Mouse (Mus musculus) MEL (cell line): Measurements from ENCODE around the gene Atrip. TPM values are rescaled to one million over a fixed set of nuclear protein-coding genes. Genes with fewer than 3 reads are reported as not detected.

Experiments
- DNase-seq: peaks from one replicate; pipeline ENCODE4 v3.0.0; 2011; ENCODE audit warnings: low read depth, low spot score
- H3K27ac ChIP-seq: 2 replicates; pipeline ENCODE4 v1.5.1; 2012; ENCODE audit warnings: low read depth, mild to moderate bottlenecking, control low read depth, low read length, moderate library complexity; ENCODE audit not compliant: control insufficient read depth
- H3K27me3 ChIP-seq, 2 experiments: fragments of 150-350 bp in 1 of 2; sonication (generic) in 1 of 2; 2 replicates each; pipeline ENCODE4 v1.6.1; 2012; ENCODE audit warnings: low read length in 2 of 2, mild to moderate bottlenecking in 2 of 2, improper control_type of control experiment in 1 of 2, moderate library complexity in 1 of 2; ENCODE audit not compliant: insufficient read depth in 2 of 2, control insufficient read depth in 1 of 2
- H3K36me3 ChIP-seq, 2 experiments: 2 replicates each; pipeline ENCODE4 v1.6.1; 2012 to 2014; ENCODE audit warnings: low read length in 2 of 2, improper control_type of control experiment in 1 of 2, inconsistent platforms in 1 of 2, mild to moderate bottlenecking in 1 of 2; ENCODE audit not compliant: insufficient read depth in 2 of 2, control insufficient read depth in 1 of 2
- H3K4me1 ChIP-seq, 2 experiments: fragments of 150-350 bp in 1 of 2; sonication (generic) in 1 of 2; 2 replicates each; pipeline ENCODE4 v1.6.1; 2012; ENCODE audit warnings: low read length in 2 of 2, improper control_type of control experiment in 1 of 2, mild to moderate bottlenecking in 1 of 2; ENCODE audit not compliant: insufficient read depth in 2 of 2, control insufficient read depth in 1 of 2
- H3K4me3 ChIP-seq, 2 experiments: fragments of 150-350 bp in 1 of 2; sonication (generic) in 1 of 2; 2 replicates each; pipeline ENCODE4 v1.5.1; 2012; ENCODE audit warnings: low read depth in 2 of 2, low read length in 2 of 2, mild to moderate bottlenecking in 2 of 2, moderate library complexity in 2 of 2, control low read depth in 1 of 2, improper control_type of control experiment in 1 of 2; ENCODE audit not compliant: control insufficient read depth in 1 of 2, insufficient read depth in 1 of 2
- H3K79me2 ChIP-seq: 2 replicates; pipeline ENCODE4 v1.6.1; 2012; ENCODE audit warnings: mild to moderate bottlenecking, low read length, moderate library complexity; ENCODE audit not compliant: control insufficient read depth, poor library complexity, insufficient read depth
- H3K9ac ChIP-seq: 2 replicates; pipeline ENCODE4 v1.6.1; 2012; ENCODE audit warnings: low read depth, mild to moderate bottlenecking, control low read depth, low read length, moderate library complexity; ENCODE audit not compliant: control insufficient read depth, poor library complexity, severe bottlenecking
- H3K9me3 ChIP-seq: fragments of 150-350 bp; sonication (generic); replicated peaks from 2 replicates; pipeline ENCODE4 v1.6.1; 2012; ENCODE audit warnings: mild to moderate bottlenecking, low read length, improper control_type of control experiment, moderate library complexity; ENCODE audit not compliant: insufficient read depth
- CTCF ChIP-seq, 3 experiments: IDR thresholded peaks in 2 of 3; conservative IDR thresholded peaks in 1 of 3; 2 replicates each; pipeline ENCODE4 v1.5.1; 2011 to 2012; ENCODE audit warnings: low read length in 3 of 3, low read depth in 2 of 3, mild to moderate bottlenecking in 2 of 3, improper control_type of control experiment in 1 of 3, inconsistent platforms in 1 of 3, mixed read lengths in 1 of 3, moderate library complexity in 1 of 3; ENCODE audit not compliant: control insufficient read depth in 1 of 3, insufficient read depth in 1 of 3, poor library complexity in 1 of 3, severe bottlenecking in 1 of 3
- E2F4 ChIP-seq: IDR thresholded peaks from 2 replicates; pipeline ENCODE4 v1.6.1; 2011; ENCODE audit warnings: low read depth, low read length, improper control_type of control experiment, borderline replicate concordance
- EP300 ChIP-seq, 2 experiments: IDR thresholded peaks; 2 replicates each; pipeline ENCODE4 v1.6.1; 2011; ENCODE audit warnings: improper control_type of control experiment in 2 of 2, low read length in 2 of 2, low read depth in 1 of 2, mild to moderate bottlenecking in 1 of 2
- GATA1 ChIP-seq: IDR thresholded peaks from 2 replicates; pipeline ENCODE4 v1.6.1; 2011; ENCODE audit warnings: low read depth, low read length, improper control_type of control experiment
- JUND ChIP-seq: IDR thresholded peaks from 2 replicates; pipeline ENCODE4 v1.6.1; 2011; ENCODE audit warnings: low read depth, mild to moderate bottlenecking, improper control_type of control experiment, low read length
- KAT2A ChIP-seq: conservative IDR thresholded peaks from 2 replicates; pipeline ENCODE4 v1.6.1; 2012; ENCODE audit warnings: low read depth, low read length, improper control_type of control experiment, inconsistent platforms
- MAFK ChIP-seq: IDR thresholded peaks from 2 replicates; pipeline ENCODE4 v1.6.1; 2011; ENCODE audit warnings: low read depth, mild to moderate bottlenecking, low read length, improper control_type of control experiment, borderline replicate concordance
- MEF2A ChIP-seq: IDR thresholded peaks from 2 replicates; pipeline ENCODE4 v1.6.1; 2014; ENCODE audit warnings: low read depth, mild to moderate bottlenecking, inconsistent platforms, low read length, improper control_type of control experiment; ENCODE audit not compliant: poor library complexity, insufficient replicate concordance, severe bottlenecking; ENCODE audit errors: extremely low read depth
- MYB ChIP-seq: IDR thresholded peaks from 2 replicates; pipeline ENCODE4 v1.6.1; 2011; ENCODE audit warnings: mild to moderate bottlenecking, low read depth, low read length, improper control_type of control experiment
- NRF1 ChIP-seq: IDR thresholded peaks from 2 replicates; pipeline ENCODE4 v1.6.1; 2014; ENCODE audit warnings: low read depth, mild to moderate bottlenecking, inconsistent platforms, low read length, improper control_type of control experiment, moderate library complexity; ENCODE audit not compliant: poor library complexity, insufficient read depth, severe bottlenecking
- POLR2A ChIP-seq, 2 experiments: IDR thresholded peaks; 2 replicates each; pipeline ENCODE4 v1.6.1; 2011 to 2012; ENCODE audit warnings: low read length in 2 of 2, mild to moderate bottlenecking in 2 of 2, control low read depth in 1 of 2, improper control_type of control experiment in 1 of 2, low read depth in 1 of 2, moderate library complexity in 1 of 2; ENCODE audit not compliant: control insufficient read depth in 1 of 2, insufficient read depth in 1 of 2, poor library complexity in 1 of 2
- POLR2AphosphoS2 ChIP-seq: IDR thresholded peaks from 2 replicates; pipeline ENCODE4 v1.6.1; 2011; ENCODE audit warnings: low read length, improper control_type of control experiment
- RAD21 ChIP-seq: IDR thresholded peaks from 2 replicates; pipeline ENCODE4 v1.6.1; 2011; ENCODE audit warnings: mild to moderate bottlenecking, low read depth, low read length, improper control_type of control experiment
- RCOR1 ChIP-seq: IDR thresholded peaks from 2 replicates; pipeline ENCODE4 v1.6.1; 2012; ENCODE audit warnings: low read depth, mild to moderate bottlenecking, inconsistent platforms, low read length, improper control_type of control experiment
- SIN3A ChIP-seq: IDR thresholded peaks from 2 replicates; pipeline ENCODE4 v1.6.1; 2012; ENCODE audit warnings: low read length, improper control_type of control experiment, inconsistent platforms
- TBP ChIP-seq: IDR thresholded peaks from 2 replicates; pipeline ENCODE4 v1.8.0; 2011; ENCODE audit warnings: low read depth, low read length, improper control_type of control experiment
- USF2 ChIP-seq, 2 experiments: IDR thresholded peaks; 2 replicates each; pipeline ENCODE4 v1.6.1; 2011 to 2012; ENCODE audit warnings: improper control_type of control experiment in 2 of 2, low read length in 2 of 2, borderline replicate concordance in 1 of 2, inconsistent platforms in 1 of 2, low read depth in 1 of 2, mild to moderate bottlenecking in 1 of 2; ENCODE audit not compliant: insufficient read depth in 1 of 2
- ZC3H11A ChIP-seq: IDR thresholded peaks from 2 replicates; pipeline ENCODE4 v1.6.1; 2012; ENCODE audit warnings: low read depth, mild to moderate bottlenecking, inconsistent platforms, low read length, improper control_type of control experiment
- ZKSCAN1 ChIP-seq: IDR thresholded peaks from 2 replicates; pipeline ENCODE4 v1.6.1; 2012; ENCODE audit warnings: low read depth, mild to moderate bottlenecking, inconsistent platforms, low read length, improper control_type of control experiment, moderate library complexity
- ZMIZ1 ChIP-seq: IDR thresholded peaks from 2 replicates; pipeline ENCODE4 v1.6.1; 2012; ENCODE audit warnings: low read depth, mild to moderate bottlenecking, inconsistent platforms, low read length, improper control_type of control experiment, moderate library complexity
- polyA plus RNA-seq, 2 experiments: library from polyadenylated mRNA; stranded (reverse) in 1 of 2; unstranded in 1 of 2; fragments of >175 nt in 1 of 2; fragments of >200 nt in 1 of 2; gene quantifications; 2 replicates each; pipeline versions ENCODE4 v1.2.1 to v1.2.4; 2012; ENCODE audit warnings: low replicate concordance in 2 of 2, low read depth in 1 of 2; ENCODE audit not compliant: insufficient read length in 2 of 2, insufficient read depth in 1 of 2, missing spikeins in 1 of 2
- total RNA-seq: library from RNA; depleted of rRNA; stranded (reverse); fragments of 300-350 nt; gene quantifications from 2 replicates; pipeline ENCODE4 v1.2.3, GENCODE M21; 2012

The Atrip gene
- total and polyA plus RNA-seq, 3 experiments: 18.4 to 35.3 TPM; not detected in 1

DNA sequence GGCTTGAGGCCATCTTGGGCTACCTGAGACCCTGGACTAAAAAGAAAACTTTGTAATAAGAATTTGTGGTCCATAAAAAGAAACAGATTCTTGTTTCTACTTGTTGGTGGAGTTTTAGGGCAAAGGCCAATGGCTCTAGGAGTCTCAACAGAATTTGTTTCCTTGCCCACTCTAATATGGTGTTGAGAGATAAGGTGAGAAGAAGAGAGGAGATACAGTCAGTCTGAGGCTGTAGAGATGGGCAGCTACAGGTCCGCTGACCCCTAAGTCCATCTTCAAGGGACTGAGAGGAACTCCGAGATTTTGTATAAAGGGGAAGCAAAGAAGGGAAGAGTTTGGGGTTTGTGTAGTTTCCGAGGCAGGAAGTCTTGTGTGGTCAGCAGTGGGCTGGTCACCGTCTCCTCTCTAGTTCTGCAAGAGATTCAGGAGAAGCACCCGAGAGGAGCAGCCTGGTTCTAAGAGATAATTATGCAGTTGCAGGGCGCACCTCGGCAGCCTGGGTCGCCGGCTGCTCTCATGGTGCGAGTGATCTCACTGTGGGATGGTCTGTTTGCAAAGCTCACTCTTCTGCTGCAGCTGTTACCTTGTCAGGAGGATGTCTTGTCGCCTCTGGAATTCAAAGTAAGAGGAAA is 56.8 kb downstream of the Atrip start:
- no peak overlapping the region for H3K4me3 ChIP-seq
- H3K9ac ChIP-seq: no peak overlapping the region
- H3K36me3 ChIP-seq: peaks cover 0 to 6% of the 10 kb centered on the region in 2 experiments; a peak in 2 of 4 replicates
- H3K27ac ChIP-seq: no peak overlapping the region
- DNase-seq: no peak
- H3K4me1 ChIP-seq: peaks cover 0 to 6% of the 10 kb centered on the region in 2 experiments; a peak in 1 of 4 replicates
- H3K9me3 ChIP-seq: no peaks in the 10 kb centered on the region
- no peaks in the 10 kb centered on the region for H3K79me2 ChIP-seq
- TF ChIP-seq MYB (no peak), ZC3H11A (no peak), MAFK (no peak), MEF2A (no peak), SIN3A (no peak), TBP (no peak), EP300 (IDR thresholded peaks at IDR 0.05; ENCODE audit: low read depth in 1 of 2, low read length in 2 of 2) (no peak), GATA1 (no peak), POLR2A (IDR thresholded peaks at IDR 0.05; ENCODE audit: control insufficient read depth in 1 of 2, insufficient read depth in 1 of 2, low read depth in 1 of 2, low read length in 2 of 2, poor library complexity in 1 of 2) (no peak), JUND (no peak), KAT2A (no peak), CTCF (IDR thresholded peaks at IDR 0.05 in 2 of 3, conservative IDR thresholded peaks at IDR 0.05 in 1 of 3; ENCODE audit: control insufficient read depth in 1 of 3, insufficient read depth in 1 of 3, low read depth in 2 of 3, low read length in 3 of 3, poor library complexity in 1 of 3, severe bottlenecking in 1 of 3) (no peak), NRF1 (no peak), RAD21 (no peak), E2F4 (no peak)
- H3K27me3 ChIP-seq: no peaks in the 10 kb centered on the region

DNA sequence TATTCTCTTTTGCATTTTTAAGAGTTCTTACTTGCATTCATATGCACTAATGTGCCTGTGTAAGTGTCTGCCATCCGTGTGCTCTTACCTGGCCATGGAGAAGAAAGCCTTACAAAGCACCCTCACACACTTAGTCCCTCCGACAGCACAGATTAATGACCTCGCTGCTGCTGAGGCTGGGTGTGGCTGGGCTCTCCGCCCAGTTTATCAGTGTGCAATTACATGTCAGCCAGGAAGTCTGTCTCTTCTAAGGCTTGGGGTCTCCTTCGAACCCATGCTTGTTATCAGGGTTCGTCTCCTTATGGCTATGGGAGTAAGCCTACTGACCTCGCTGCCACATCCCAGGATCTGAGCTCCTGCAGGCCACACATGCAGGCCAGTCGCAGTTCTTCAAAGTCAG is 58.5 kb downstream of the Atrip start:
- Histone ChIP-seq H3K27me3 (no peaks in the 10 kb centered on the region), H3K79me2 (no peaks in the 10 kb centered on the region), H3K4me3 (peak overlapping the region; percentile 5 to 26; a peak in 2 of 4 replicates), H3K4me1 (peaks cover 0 to 6% of the 10 kb centered on the region in 2 experiments; a peak in 1 of 4 replicates), H3K9me3 (no peaks in the 10 kb centered on the region), H3K36me3 (peaks cover 0 to 6% of the 10 kb centered on the region in 2 experiments; a peak in 2 of 4 replicates), H3K9ac (no peak overlapping the region; the same call in 1 of the 2 replicates), H3K27ac (peak overlapping the region; percentile 13; the same call in 1 of the 2 replicates)
- peak; percentile 71 for DNase-seq
- TF ChIP-seq MYB (no peak), POLR2AphosphoS2 (no peak), EP300 (IDR thresholded peaks at IDR 0.05; ENCODE audit: low read depth in 1 of 2, low read length in 2 of 2) (no peak; a peak in 1 of 4 replicates), USF2 (IDR thresholded peaks at IDR 0.05; ENCODE audit: borderline replicate concordance in 1 of 2, insufficient read depth in 1 of 2, low read depth in 1 of 2, low read length in 2 of 2) (no peak), ZMIZ1 (no peak), RCOR1 (peak; percentile 57; the same call in 1 of the 2 replicates), GATA1 (peak; percentile 58), E2F4 (no peak), KAT2A (no peak), ZKSCAN1 (no peak)
